Mouse (Mus musculus) hindlimb bud, embryonic 11.5 days (tissue): Measurements from ENCODE around the gene Ctdspl2.

Experiments used
- DNase-seq: peaks from one replicate; pipeline ENCODE4 v3.0.0-alpha.2; 2012; ENCODE audit warnings: low read depth, low spot score; ENCODE audit errors: extremely low spot score

The Ctdspl2 gene

GRCm38 (mm10) chr2:122059365-122060115, 103.7 kb downstream of the Ctdspl2 start:
- DNase-seq, result no peak
